Mouse (Mus musculus): Measurements from ENCODE around the gene Gm498. TPM values are rescaled to one million over a fixed set of nuclear protein-coding genes. Genes with fewer than 3 reads are reported as not detected.

Gm498 gene
- not detected in 2 replicates for polyA plus RNA-seq (2012; ENCODE audit: low replicate concordance)

GRCm38 (mm10) chr7:143866538-143866937 is at the start of gene Gm498:
TSS of gene Gm498 (plus strand) at chr7:143866838.

GRCm38 (mm10) chr7:143822375-143823265 is 44.0 kb upstream of the Gm498 start, which contains the start of the genes Nadsyn1 and Dhcr7:
TSS of gene Nadsyn1 (minus strand) at chr7:143822849.
TSS of gene Dhcr7 (plus strand) at chr7:143823145.

Other genes with a start within 250 kb of the Gm498 start
- gene Tnfrsf26, start 238.1 kb upstream of the Gm498 start, polyA plus RNA-seq (2012; ENCODE audit: low replicate concordance): 0.13 TPM in 1 of 2 replicates, not detected in the other
- gene Tnfrsf22, start 217.2 kb upstream of the Gm498 start, polyA plus RNA-seq (2012; ENCODE audit: low replicate concordance): 0.82 TPM in 1 of 2 replicates, not detected in the other
- 0.16 TPM in 1 of 2 replicates, not detected in the other for gene Tnfrsf23, start 181.0 kb upstream of the Gm498 start, polyA plus RNA-seq (2012; ENCODE audit: low replicate concordance)
- 3.2 and 6.5 TPM in 2 replicates for gene Osbpl5, start 109.9 kb upstream of the Gm498 start, polyA plus RNA-seq (2012; ENCODE audit: low replicate concordance)
- not detected in 2 replicates for gene Mrgprg, start 99.8 kb upstream of the Gm498 start, polyA plus RNA-seq (2012; ENCODE audit: low replicate concordance)
- 2.0 and 2.7 TPM in 2 replicates for gene Mrgpre, start 82.3 kb upstream of the Gm498 start, polyA plus RNA-seq (2012; ENCODE audit: low replicate concordance)
- 0.81 and 5.3 TPM in 2 replicates for gene Nadsyn1, start 44.0 kb upstream of the Gm498 start, polyA plus RNA-seq (2012; ENCODE audit: low replicate concordance)
- 4.0 and 20.4 TPM in 2 replicates for gene Dhcr7, start 43.7 kb upstream of the Gm498 start, polyA plus RNA-seq (2012; ENCODE audit: low replicate concordance)
- gene Shank2, start 135.1 kb downstream of the Gm498 start, polyA plus RNA-seq (2012; ENCODE audit: low replicate concordance): 0.14 TPM in 1 of 2 replicates, not detected in the other

Measured in leukemia stem cell, adult 10-12 weeks (primary cell).